Mouse (Mus musculus): Measurements from ENCODE around the gene Syde1. TPM values are rescaled to one million over a fixed set of nuclear protein-coding genes. Genes with fewer than 3 reads are reported as not detected.

The Syde1 gene
- 4.2 and 5.5 TPM in 2 replicates for polyA plus RNA-seq (2015; fragmentation: Nextera tagmentation; extraction: Ambion mirVana)

DNA sequence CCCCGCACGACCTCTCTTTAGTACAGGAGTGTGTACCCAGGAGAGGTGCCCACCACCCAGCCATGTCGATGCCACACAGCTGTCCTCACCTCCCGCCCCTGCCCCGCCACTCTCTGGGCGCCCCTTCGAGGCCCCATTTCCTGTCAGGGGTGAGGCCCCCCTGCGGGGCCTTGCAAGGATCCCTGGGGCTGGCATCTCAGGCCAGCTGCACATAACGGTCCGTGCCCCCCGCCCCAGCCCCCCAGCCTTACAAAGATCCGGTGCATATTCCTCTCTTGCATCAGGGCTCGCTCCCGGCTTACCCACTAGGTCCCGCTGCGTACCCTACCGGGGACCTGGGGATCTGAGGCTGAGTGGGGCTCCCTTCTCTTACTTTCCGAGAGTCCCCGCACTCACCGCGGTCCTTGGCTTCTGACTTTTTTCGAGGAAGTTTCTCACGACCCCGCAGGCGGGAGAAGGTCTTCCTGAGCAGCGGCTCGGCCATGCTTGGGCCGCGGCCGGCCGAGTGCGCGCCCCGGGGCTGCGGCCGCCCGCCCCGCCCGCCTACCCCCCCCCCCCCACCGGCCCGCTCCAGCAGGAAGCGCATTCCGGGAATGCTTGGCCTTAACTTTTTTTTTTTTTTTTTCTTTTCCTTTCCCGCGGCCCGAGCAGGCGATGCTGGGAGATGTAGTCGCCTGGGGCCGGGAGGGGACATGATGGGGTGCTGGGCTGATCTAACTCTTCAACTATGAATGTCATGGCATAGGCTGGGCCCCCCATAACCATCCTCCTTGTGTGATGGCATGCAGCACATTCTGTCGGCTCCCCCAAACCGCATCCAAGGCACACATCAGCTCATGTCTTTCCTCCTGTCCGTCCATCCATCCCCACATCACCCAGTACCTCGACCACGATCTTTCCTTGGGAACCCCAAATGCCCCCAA, at the start of gene Syde1:
TSS of gene Syde1 (minus strand) at position 559 of the 923 bp plus-strand sequence.

GRCm38 (mm10) chr10:78617974-78618373, 26.2 kb upstream of the Syde1 start, which contains the start of gene Olfr1357:
Olfr1357 (minus strand) TSS chr10:78618074.

DNA sequence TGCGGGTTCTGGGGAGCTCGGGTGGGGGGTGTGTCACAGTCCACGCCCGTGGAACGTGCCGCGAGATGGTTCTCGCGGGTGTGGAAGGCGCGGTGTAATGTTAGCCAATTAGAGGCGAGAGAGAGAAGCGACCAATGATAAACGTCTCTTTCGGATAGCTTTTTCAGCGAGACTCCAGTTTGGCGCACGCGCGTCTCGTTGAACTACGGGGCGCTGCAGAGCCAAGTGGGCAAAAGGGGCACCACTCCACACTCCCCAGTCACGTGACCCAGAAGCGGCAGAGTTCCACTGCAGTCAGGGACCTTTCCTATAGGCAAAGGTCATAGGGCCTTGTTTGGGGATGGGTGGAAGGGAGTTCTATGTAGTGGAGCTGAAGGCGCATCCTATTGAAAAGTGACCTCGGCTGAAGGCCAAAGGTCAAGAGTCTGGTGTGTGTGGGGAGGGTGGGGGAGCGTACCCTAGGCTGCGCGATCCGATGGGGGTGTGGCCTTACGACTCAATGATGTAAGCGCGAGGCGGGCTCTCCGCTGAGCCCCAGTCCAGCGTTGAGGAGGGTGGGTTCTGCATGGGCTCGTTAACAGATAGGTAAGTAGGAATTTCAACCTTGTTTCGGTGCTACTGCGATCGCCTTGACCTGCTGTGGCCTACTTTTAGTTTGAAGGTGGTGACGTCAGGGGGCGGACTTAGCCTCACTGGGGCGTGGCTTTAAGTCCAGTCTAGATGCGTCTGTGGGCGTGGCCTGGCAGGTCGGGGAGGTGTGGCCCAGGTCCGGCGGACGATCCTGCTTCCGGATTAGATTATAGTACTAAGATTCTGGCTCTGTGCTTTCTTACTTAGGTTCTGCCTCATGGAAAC, 17.3 kb downstream of the Syde1 start, which contains the start of gene Ilvbl:
TSS of gene Ilvbl (plus strand) at position 97 of the 855 bp plus-strand sequence.

Other genes starting within 250 kb of the Syde1 start
- 26.4 and 34.3 TPM in 2 replicates for gene Agpat3, start 239.5 kb downstream of the Syde1 start, polyA plus RNA-seq (2015; fragmentation: Nextera tagmentation; extraction: Ambion mirVana)
- 145 and 146 TPM in 2 replicates for gene Rrp1, start 178.9 kb downstream of the Syde1 start, polyA plus RNA-seq (2015; fragmentation: Nextera tagmentation; extraction: Ambion mirVana)
- gene Cstb, start 166.3 kb downstream of the Syde1 start, polyA plus RNA-seq (2015; fragmentation: Nextera tagmentation; extraction: Ambion mirVana), result 121 and 142 TPM in 2 replicates
- gene Pdxk, start 127.0 kb downstream of the Syde1 start, polyA plus RNA-seq (2015; fragmentation: Nextera tagmentation; extraction: Ambion mirVana), result 5.6 and 7.4 TPM in 2 replicates
- not detected in 2 replicates for gene Olfr1358, start 74.5 kb downstream of the Syde1 start, polyA plus RNA-seq (2015; fragmentation: Nextera tagmentation; extraction: Ambion mirVana)
- gene Ilvbl, start 17.6 kb downstream of the Syde1 start, polyA plus RNA-seq (2015; fragmentation: Nextera tagmentation; extraction: Ambion mirVana), result 27.4 and 32.7 TPM in 2 replicates
- gene Olfr1357, start 26.1 kb upstream of the Syde1 start, polyA plus RNA-seq (2015; fragmentation: Nextera tagmentation; extraction: Ambion mirVana), result not detected in 2 replicates
- gene Casp14, start 126.3 kb upstream of the Syde1 start, polyA plus RNA-seq (2015; fragmentation: Nextera tagmentation; extraction: Ambion mirVana), result not detected in 2 replicates
- not detected in 2 replicates for gene Ccdc105, start 161.1 kb upstream of the Syde1 start, polyA plus RNA-seq (2015; fragmentation: Nextera tagmentation; extraction: Ambion mirVana)
- 0.10 and 0.18 TPM in 2 replicates for gene Slc1a6, start 188.5 kb upstream of the Syde1 start, polyA plus RNA-seq (2015; fragmentation: Nextera tagmentation; extraction: Ambion mirVana)